Mouse (Mus musculus) thymus, adult 2 months (tissue): ENCODE measurements around the gene Gm13275. TPM values are rescaled to one million over a fixed set of nuclear protein-coding genes. Genes with fewer than 3 reads are reported as not detected.
A peak's percentile ranks its signal among the peaks of the same experiment; 100 is the strongest.
"Not testable (repeated sequence)": the region's sequence is repeated elsewhere in the genome, so short reads cannot be mapped to it uniquely, and the experiment has no call there.

ENCODE experiments used
- DNase-seq: peaks from one replicate; pipeline ENCODE4 v3.0.0; 2021
- H3K27ac ChIP-seq: fragments of 200-500 bp; 2 replicates; pipeline ENCODE4 v1.5.1; 2012; ENCODE audit warnings: low read length, control low read depth; ENCODE audit not compliant: control insufficient read depth, insufficient read depth
- H3K27me3 ChIP-seq: fragments of 200-500 bp; 2 replicates; pipeline ENCODE4 v1.6.1; 2012; ENCODE audit warnings: mild to moderate bottlenecking, low read length, moderate library complexity, mixed read lengths; ENCODE audit not compliant: control insufficient read depth, insufficient read depth
- H3K36me3 ChIP-seq: fragments of 200-500 bp; 2 replicates; pipeline ENCODE4 v1.6.1; 2012; ENCODE audit warnings: mild to moderate bottlenecking, low read length, moderate library complexity; ENCODE audit not compliant: control insufficient read depth, insufficient read depth
- H3K4me1 ChIP-seq: fragments of 200-500 bp; replicated peaks from 2 replicates; pipeline ENCODE4 v1.6.1; 2012; ENCODE audit warnings: low read length; ENCODE audit not compliant: control insufficient read depth, insufficient read depth
- H3K4me3 ChIP-seq: fragments of 200-500 bp; 2 replicates; pipeline ENCODE4 v1.5.1; 2012; ENCODE audit warnings: mild to moderate bottlenecking, low read length, control low read depth, moderate library complexity; ENCODE audit not compliant: control insufficient read depth, insufficient read depth
- CTCF ChIP-seq: fragments of 200-500 bp; IDR thresholded peaks from 2 replicates; pipeline ENCODE4 v1.5.1; 2012; ENCODE audit warnings: mild to moderate bottlenecking, control low read depth, low read length, moderate library complexity, borderline replicate concordance; ENCODE audit not compliant: control insufficient read depth, poor library complexity, insufficient read depth; ENCODE audit errors: extremely low read depth
- POLR2A ChIP-seq: fragments of 200-500 bp; IDR thresholded peaks from 2 replicates; pipeline ENCODE4 v1.6.1; 2012; ENCODE audit warnings: mild to moderate bottlenecking, low read length, control low read depth, moderate library complexity; ENCODE audit not compliant: control insufficient read depth, poor library complexity, insufficient read depth; ENCODE audit errors: extremely low read depth
- WGBS: fragments of 180-500 bp; shearing (Covaris S2); methylation state at CpG from one replicate; pipeline ENCODE4 v1.1.7; 2018; 5-methylcytosine and 5-hydroxymethylcytosine counted together
- polyA plus RNA-seq: library from polyadenylated mRNA; depleted of rRNA; stranded (reverse); fragments of >200 nt; gene quantifications from 2 replicates; pipeline ENCODE4 v1.2.3, GENCODE M21; 2012; rRNA removed

Gm13275 gene
- not detected in 2 replicates for polyA plus RNA-seq

DNA sequence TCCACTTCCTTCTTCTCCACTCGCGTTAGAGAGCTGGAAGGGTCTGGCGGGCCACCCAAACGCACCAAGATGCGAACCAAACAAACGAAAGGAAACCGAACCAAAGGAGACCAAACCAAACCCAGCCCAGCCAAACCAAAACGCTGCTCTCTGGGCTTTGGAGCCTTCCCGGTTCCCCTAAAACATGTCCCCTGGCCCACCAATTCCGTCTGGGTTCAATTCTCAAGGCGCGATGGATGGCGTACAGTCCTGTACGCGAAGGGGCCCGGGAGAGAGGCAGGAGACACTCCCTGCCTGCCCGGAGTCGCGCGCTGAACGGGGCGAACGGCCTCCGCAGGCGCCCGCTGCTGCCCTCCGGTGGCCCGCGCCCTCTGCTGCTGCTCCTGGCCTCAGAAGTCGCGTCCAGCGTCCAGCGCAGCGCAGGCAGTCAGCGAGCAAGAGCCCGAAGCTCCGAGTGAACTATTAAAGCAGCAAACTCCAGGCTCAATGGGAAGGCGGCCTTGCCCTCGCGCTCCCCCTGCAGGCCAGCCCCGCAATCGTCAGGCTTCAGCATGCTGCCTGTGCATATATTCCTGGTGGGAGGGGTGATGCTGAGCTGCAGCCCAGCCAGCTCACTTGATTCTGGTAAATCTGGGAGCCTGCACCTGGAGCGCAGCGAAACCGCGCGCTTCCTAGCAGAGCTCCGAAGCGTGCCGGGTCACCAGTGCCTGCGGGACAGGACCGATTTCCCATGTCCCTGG is at the start of gene Gm13275:
Gene Gm13275, plus strand, starts transcription at position 552 of the 740 bp plus-strand sequence.
- H3K36me3 ChIP-seq, H3K4me1 ChIP-seq, H3K27ac ChIP-seq: not testable (repeated sequence)

DNA sequence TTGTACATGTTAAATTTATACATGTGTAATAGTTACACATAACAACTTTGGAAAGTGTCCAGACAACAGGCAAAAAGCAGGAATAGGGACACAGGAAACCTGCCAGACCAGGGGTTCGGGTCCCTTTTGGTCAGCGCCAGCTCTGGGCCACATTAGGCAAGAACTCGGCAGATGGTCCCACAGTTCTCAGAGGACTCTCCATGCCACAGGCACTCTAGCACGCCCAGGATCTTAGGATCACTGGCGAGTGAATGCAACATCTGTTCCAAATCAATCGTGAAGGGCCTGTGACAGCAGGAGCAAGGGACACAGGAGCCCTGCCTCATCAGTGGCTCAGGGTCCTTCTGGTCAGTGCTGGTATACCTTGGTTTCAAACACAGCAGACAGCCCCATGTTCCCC is 44.4 kb upstream of the Gm13275 start:
- TF ChIP-seq CTCF: no peak
- no peak for TF ChIP-seq POLR2A
- H3K27ac ChIP-seq: no peak overlapping the region
- H3K4me3 ChIP-seq: no peak overlapping the region
- H3K36me3 ChIP-seq: no peaks in the 10 kb centered on the region
- 94% methylated on average over 6 of the region's 6 CpGs for WGBS
- no peaks in the 10 kb centered on the region for H3K27me3 ChIP-seq
- DNase-seq: no peak
- H3K4me1 ChIP-seq: no peaks in the 10 kb centered on the region

More for the DNA sequence above, at the start of gene Gm13275:
- H3K4me3 ChIP-seq, H3K27me3 ChIP-seq: not testable (repeated sequence)
- WGBS: under 1% methylated on average over 12 of the region's 52 CpGs
- peak; percentile 87 for DNase-seq

DNA sequence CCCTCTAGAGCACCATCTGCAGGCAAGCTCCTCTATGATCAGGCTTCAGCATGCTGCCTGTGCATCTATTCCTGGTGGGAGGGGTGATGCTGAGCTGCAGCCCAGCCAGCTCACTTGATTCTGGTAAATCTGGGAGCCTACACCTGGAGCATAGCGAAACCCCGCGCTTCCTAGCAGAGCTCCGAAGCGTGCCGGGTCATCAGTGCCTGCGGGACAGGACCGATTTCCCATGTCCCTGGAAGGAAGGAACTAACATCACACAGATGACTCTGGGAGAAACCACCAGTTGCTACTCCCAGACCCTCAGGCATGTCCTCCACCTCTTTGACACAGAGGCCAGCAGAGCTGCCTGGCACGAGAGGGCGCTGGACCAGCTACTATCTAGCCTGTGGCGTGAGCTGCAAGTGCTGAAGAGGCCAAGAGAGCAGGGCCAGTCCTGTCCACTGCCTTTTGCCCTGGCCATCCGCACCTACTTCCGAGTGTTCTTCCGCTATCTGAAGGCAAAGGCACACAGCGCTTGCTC is 39.4 kb upstream of the Gm13275 start, which contains the start of gene Gm13271:
Gene Gm13271, plus strand, starts transcription at position 51 of the 523 bp plus-strand sequence.
- not testable (repeated sequence) for H3K36me3 ChIP-seq, H3K4me1 ChIP-seq, H3K4me3 ChIP-seq, H3K27ac ChIP-seq, H3K27me3 ChIP-seq
- DNase-seq: peak; percentile 80
- WGBS: 96% methylated on average over 15 of the region's 15 CpGs

DNA sequence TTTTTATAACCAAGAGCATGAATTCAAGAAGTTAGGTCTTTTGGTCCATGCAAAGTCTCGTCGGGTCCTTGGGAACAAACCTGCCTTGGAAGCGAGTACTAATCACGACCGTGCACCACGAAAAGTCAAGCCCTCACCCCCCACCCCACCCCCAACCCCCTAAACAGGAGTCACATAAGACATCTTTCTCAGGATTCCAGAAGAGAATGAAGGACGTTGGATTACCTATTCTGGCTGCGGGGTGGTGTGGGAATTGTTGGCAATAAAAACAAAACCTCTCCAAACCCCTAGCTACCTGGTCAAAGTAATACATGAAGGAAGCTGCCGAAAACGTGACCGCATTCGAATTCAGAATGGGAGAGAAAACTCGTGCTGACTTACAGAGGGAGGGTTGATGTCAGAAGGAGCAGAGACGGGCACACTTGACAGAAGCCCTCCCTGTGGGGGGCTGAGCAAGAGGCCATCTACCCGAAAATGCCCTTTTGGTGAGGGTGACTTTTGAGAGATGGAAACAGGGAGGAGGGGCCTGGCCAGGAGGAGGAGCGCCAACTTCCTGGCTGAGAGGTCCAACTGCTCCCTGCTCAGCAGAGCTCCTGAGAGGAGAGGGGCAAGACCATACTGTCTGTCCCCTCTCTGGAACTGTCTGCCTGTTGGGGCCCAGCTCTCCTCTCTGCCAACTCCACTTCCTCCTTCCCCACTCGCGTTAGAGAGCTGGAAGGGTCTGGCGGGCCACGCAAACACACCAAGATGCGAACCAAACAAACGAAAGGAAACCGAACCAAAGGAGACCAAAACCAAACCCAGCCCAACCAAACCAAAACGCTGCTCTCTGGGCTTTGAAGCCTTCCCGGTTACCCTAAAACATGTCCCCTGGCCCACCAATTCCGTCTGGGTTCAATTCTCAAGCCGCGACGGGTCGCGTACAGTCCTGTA is 37.4 kb upstream of the Gm13275 start:
- 7% methylated on average over 29 of the region's 31 CpGs for WGBS
- Histone ChIP-seq H3K4me3 (peak overlapping the region; percentile 58), H3K27ac (peak overlapping the region; percentile 69)
- H3K4me1 ChIP-seq, H3K27me3 ChIP-seq, H3K36me3 ChIP-seq: not testable (repeated sequence)
- DNase-seq: peak; percentile 25
- TF ChIP-seq POLR2A: peak; percentile 14; the same call in 1 of the 2 replicates

DNA sequence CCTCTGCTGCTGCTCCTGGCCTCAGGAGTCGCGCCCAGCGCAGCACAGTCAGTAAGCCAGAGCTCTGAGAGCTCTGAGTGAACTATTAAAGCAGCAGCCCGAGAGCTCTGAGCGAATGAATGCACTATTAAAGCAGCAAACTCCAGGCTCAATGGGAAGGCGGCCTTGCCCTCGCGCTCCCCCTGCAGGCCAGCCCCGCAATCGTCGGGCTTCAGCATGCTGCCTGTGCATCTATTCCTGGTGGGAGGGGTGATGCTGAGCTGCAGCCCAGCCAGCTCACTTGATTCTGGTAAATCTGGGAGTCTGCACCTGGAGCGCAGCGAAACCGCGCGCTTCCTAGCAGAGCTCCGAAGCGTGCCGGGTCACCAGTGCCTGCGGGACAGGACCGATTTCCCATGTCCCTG is 36.7 kb upstream of the Gm13275 start:
- H3K4me3 ChIP-seq: peak overlapping the region; percentile 58
- DNase-seq: peak; percentile 92
- H3K36me3 ChIP-seq, H3K27ac ChIP-seq, H3K4me1 ChIP-seq, H3K27me3 ChIP-seq: not testable (repeated sequence)
- 0% methylated on average over 21 of the region's 21 CpGs for WGBS
- TF ChIP-seq CTCF: peak; percentile 53

DNA sequence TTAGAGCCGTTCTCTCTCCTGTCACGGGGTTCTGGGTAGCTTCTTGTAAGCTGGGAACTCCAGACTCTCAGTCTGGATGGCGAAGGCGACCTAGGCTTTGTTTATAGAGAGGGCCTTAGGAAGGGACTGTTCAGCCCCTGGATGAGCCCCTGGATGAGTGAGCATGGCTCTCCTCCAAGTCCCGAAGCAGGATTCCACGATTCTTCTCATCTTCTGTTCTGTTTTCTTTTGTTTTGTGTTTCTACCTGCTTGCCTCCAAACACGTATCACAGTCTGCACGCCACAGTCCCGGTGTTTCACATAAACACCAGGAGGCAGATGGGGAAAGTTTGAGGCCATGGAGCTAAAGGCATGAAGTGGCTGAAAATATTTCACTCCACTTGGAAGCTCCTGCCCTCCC is 35.5 kb upstream of the Gm13275 start:
- 96% methylated on average over 9 of the region's 9 CpGs for WGBS
- H3K27ac ChIP-seq, H3K27me3 ChIP-seq, DNase-seq, H3K4me1 ChIP-seq, H3K36me3 ChIP-seq, H3K4me3 ChIP-seq: not testable (repeated sequence)

DNA sequence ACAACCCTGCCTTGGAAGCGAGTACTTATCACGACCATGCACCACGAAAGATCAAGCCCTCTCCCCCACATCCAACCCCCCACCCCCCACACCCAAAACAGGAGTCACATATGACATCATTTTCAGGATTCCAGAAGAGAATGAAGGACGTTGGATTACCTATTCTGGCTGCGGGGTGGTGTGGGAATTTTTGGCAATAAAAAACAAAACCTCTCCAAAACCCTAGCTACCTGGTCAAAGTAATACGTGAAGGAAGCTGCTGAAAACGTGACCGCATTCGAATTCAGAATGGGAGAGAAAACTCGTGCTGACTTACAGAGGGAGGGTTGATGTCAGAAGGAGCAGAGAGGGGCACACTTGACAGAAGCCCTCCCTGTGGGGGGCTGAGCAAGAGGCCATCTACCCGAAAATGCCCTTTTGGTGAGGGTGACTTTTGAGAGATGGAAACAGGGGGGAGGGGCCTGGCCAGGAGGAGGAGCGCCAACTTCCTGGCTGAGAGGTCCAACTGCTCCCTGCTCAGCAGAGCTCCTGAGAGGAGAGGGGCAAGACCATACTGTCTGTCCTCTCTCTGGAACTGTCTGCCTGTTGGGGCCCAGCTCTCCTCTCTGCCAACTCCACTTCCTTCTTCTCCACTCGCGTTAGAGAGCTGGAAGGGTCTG is 34.5 kb upstream of the Gm13275 start, which contains the start of gene Gm13283:
Gene Gm13283, plus strand, starts transcription at position 510 of the 659 bp plus-strand sequence.
- not testable (repeated sequence) for H3K4me1 ChIP-seq, H3K36me3 ChIP-seq, H3K27ac ChIP-seq, H3K27me3 ChIP-seq
- DNase-seq: peak; percentile 52
- peak within 1 kb of the TSS; percentile 86 for H3K4me3 ChIP-seq
- 22% methylated on average over 10 of the region's 14 CpGs for WGBS
